Mouse (Mus musculus) fibroblast of lung, adult 2 months (primary cell): ENCODE results near the gene Trim75.
"Not testable (repeated sequence)": the region's sequence is repeated elsewhere in the genome, so short reads cannot be mapped to it uniquely, and the experiment has no call there.

Experiments used
- DNase-seq: peaks from one replicate; pipeline ENCODE4 v3.0.0-alpha.2; 2011; ENCODE audit warnings: low read depth

Trim75 gene

GRCm38 (mm10) chr8:64987731-64988130 lies at the start of gene Trim75:
TSS of gene Trim75 (minus strand) at chr8:64987831.
- DNase-seq = no peak

- no peak for DNase-seq
Observed at GRCm38 (mm10) chr8:65037117-65037533, 49.5 kb upstream of the Trim75 start, which contains the start of gene Apela. TSS of gene Apela (minus strand) at chr8:65037336.

GRCm38 (mm10) chr8:65034136-65034535 lies 46.5 kb upstream of the Trim75 start:
- no peak for DNase-seq

- no peak for DNase-seq
Observed at GRCm38 (mm10) chr8:65033056-65033455, 45.4 kb upstream of the Trim75 start.

GRCm38 (mm10) chr8:65032107-65032506 lies 44.5 kb upstream of the Trim75 start:
- no peak for DNase-seq

GRCm38 (mm10) chr8:65030735-65031485 lies 43.3 kb upstream of the Trim75 start:
- DNase-seq = no peak

- DNase-seq = no peak
Observed at GRCm38 (mm10) chr8:65029776-65030175, 42.1 kb upstream of the Trim75 start.

- no peak for DNase-seq
Observed at GRCm38 (mm10) chr8:65028959-65029686, 41.5 kb upstream of the Trim75 start.

GRCm38 (mm10) chr8:65022485-65022884 lies 34.9 kb upstream of the Trim75 start:
- peak; percentile 11 for DNase-seq

- DNase-seq = no peak
Observed at GRCm38 (mm10) chr8:65018423-65018822, 30.8 kb upstream of the Trim75 start, which contains the start of the genes Trim61 and Trim60. TSS of gene Trim61 (minus strand) at chr8:65018523. TSS of gene Trim60 (minus strand) at chr8:65018584.

GRCm38 (mm10) chr8:65007616-65008015 lies 20.0 kb upstream of the Trim75 start:
- not testable (repeated sequence) for DNase-seq

GRCm38 (mm10) chr8:64998806-64999365 lies 11.3 kb upstream of the Trim75 start:
- no peak for DNase-seq

GRCm38 (mm10) chr8:64983150-64983897 lies 4.3 kb downstream of the Trim75 start:
- DNase-seq = no peak

GRCm38 (mm10) chr8:64962836-64963235 lies 24.8 kb downstream of the Trim75 start:
- no peak for DNase-seq

- no peak for DNase-seq
Observed at GRCm38 (mm10) chr8:64959025-64959424, 28.6 kb downstream of the Trim75 start.

- no peak for DNase-seq
Observed at GRCm38 (mm10) chr8:64952101-64952500, 35.5 kb downstream of the Trim75 start.

- DNase-seq = no peak
Observed at GRCm38 (mm10) chr8:64948371-64948770, 39.3 kb downstream of the Trim75 start.

- no peak for DNase-seq
Observed at GRCm38 (mm10) chr8:64947698-64948034, 40.0 kb downstream of the Trim75 start.

- peak; percentile 72 for DNase-seq
Observed at GRCm38 (mm10) chr8:64946820-64947697, 40.6 kb downstream of the Trim75 start, which contains the start of gene Tmem192. TSS of gene Tmem192 (plus strand) at chr8:64947185.

GRCm38 (mm10) chr8:64946441-64946819 lies 41.2 kb downstream of the Trim75 start:
- DNase-seq = no peak

GRCm38 (mm10) chr8:64945606-64946005 lies 42.0 kb downstream of the Trim75 start:
- DNase-seq = no peak
